Mouse (Mus musculus) intestine, embryonic 14.5 days (tissue): ENCODE data around the gene Hs1bp3. TPM values are rescaled to one million over a fixed set of nuclear protein-coding genes. Genes with fewer than 3 reads are reported as not detected.

Experiments
- ATAC-seq: fragments of 200-750 bp; cut with Nextera tagmentation; replicated peaks from 2 replicates; pipeline ENCODE4 v1.8.0; 2017; ENCODE audit warnings: low read depth, moderate number of reproducible peaks, moderate TSS enrichment, moderate library complexity; ENCODE audit not compliant: low FRiP score, low TSS enrichment
- DNase-seq: peaks from one replicate; pipeline ENCODE4 v3.0.0-alpha.2; 2018; ENCODE audit warnings: low spot score
- H3K27ac ChIP-seq: fragments of 300-500 bp; sonication (generic); 2 replicates; pipeline ENCODE4 v1.5.1; 2014; ENCODE audit warnings: low read depth, mild to moderate bottlenecking, control low read depth
- H3K27me3 ChIP-seq: fragments of 300-500 bp; sonication (generic); replicated peaks from 2 replicates; pipeline ENCODE4 v1.6.1; 2014; ENCODE audit warnings: low read length, control low read depth; ENCODE audit not compliant: control insufficient read depth, insufficient read depth
- H3K36me3 ChIP-seq: fragments of 300-500 bp; sonication (generic); 2 replicates; pipeline ENCODE4 v1.6.1; 2014; ENCODE audit warnings: low read length, control low read depth; ENCODE audit not compliant: control insufficient read depth, insufficient read depth
- H3K4me1 ChIP-seq: fragments of 300-500 bp; sonication (generic); replicated peaks from 2 replicates; pipeline ENCODE4 v1.6.1; 2014; ENCODE audit warnings: low read length, control low read depth, mixed read lengths; ENCODE audit not compliant: control insufficient read depth, insufficient read depth
- H3K4me2 ChIP-seq: fragments of 300-500 bp; sonication (generic); 2 replicates; pipeline ENCODE4 v1.6.1; 2014; ENCODE audit warnings: low read length
- H3K4me3 ChIP-seq: fragments of 300-500 bp; sonication (generic); 2 replicates; pipeline ENCODE4 v1.5.1; 2014; ENCODE audit warnings: low read depth, low read length, control low read depth, mixed read lengths
- H3K9ac ChIP-seq: fragments of 300-500 bp; sonication (generic); 2 replicates; pipeline ENCODE4 v1.6.1; 2014; ENCODE audit warnings: mild to moderate bottlenecking, low read length
- H3K9me3 ChIP-seq: fragments of 300-500 bp; sonication (generic); 2 replicates; pipeline ENCODE4 v1.6.1; 2016; ENCODE audit warnings: low read length, control low read depth; ENCODE audit not compliant: control insufficient read depth
- WGBS: fragments of 180-500 bp; shearing (Covaris S2); extraction: QIAGEN DNeasy Blood & Tissue Kit; methylation state at CpG from one replicate; pipeline ENCODE4 v1.1.7; 2014; 5-methylcytosine and 5-hydroxymethylcytosine counted together
- polyA plus RNA-seq: library from polyadenylated mRNA; unstranded; fragments of >200 nt; fragmentation: Nextera tagmentation; extraction: Ambion mirVana; gene quantifications from 2 replicates; pipeline ENCODE4 v1.2.1, GENCODE M21; 2014

Gene Hs1bp3
- polyA plus RNA-seq, 1 experiment from 2014 or later, result 15.4 TPM

DNA sequence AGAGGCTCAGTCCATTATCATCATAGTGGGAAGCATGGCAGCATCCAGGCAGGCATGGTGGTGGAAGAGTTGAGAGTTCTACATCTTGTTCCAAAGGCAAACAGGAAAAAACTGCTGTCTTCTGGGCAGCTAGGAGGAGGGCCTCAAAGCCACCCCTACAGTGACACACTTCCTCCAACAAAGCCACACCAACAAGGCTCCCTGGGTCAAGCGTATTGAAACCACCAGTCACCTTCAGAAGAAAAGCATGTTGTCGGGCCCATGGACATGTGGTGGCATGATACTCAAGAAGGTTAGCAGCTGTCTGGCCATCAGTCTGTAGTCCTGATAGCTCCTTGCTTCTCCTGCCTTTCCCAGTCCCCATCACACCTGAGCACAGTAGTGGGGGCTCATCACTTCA lies 22.3 kb downstream of the Hs1bp3 start:
- Histone ChIP-seq H3K4me2 (no peak overlapping the region), H3K36me3 (peaks cover 36% of the 10 kb centered on the region), H3K27me3 (no peaks in the 10 kb centered on the region), H3K4me3 (no peak overlapping the region), H3K4me1 (peaks cover 23% of the 10 kb centered on the region), H3K9me3 (no peaks in the 10 kb centered on the region), H3K27ac (no peak overlapping the region), H3K9ac (no peak overlapping the region)
- 97% methylated on average over 2 of the region's 2 CpGs for WGBS
- ATAC-seq (no peak), DNase-seq (no peak)

DNA sequence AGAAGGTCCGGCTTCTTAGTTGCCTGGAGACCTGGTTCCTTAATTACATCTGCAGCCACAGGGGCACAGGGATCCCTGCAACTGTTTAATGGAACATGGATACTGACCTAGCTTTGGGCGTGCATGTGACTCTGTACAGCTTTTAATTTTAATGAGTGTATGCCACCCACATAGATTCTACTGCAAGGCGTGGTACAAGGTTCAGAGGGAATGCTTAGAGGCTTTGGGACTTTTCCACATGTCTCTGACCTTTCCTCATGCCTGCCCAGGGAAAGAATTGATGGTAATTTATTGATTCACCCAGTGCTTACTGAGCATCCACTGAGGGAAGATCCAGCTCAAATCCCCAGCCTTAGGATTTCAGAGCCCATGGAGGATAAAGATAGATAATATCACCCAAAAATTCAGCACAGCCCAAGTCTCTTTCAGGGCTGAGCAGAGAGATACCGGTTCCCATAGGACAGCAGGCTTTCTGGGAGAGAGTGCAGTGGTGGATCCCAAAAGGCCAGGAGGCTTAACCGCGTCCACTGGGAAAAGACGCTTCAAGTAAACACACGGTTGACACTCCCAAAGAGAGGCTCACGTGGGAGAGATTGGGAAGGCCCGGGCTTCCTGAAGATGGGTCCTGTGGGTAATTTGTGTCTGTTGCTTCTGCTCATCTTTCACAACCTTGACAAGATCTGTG lies 23.5 kb downstream of the Hs1bp3 start:
- peaks cover 21% of the 10 kb centered on the region for H3K4me1 ChIP-seq
- ATAC-seq (no peak), DNase-seq (no peak)
- H3K4me2 ChIP-seq, result no peak overlapping the region
- no peak overlapping the region for H3K27ac ChIP-seq
- WGBS, result 75% methylated on average over 10 of the region's 10 CpGs
- H3K9me3 ChIP-seq, result no peaks in the 10 kb centered on the region
- no peaks in the 10 kb centered on the region for H3K27me3 ChIP-seq
- H3K9ac ChIP-seq, result no peak overlapping the region
- H3K4me3 ChIP-seq, result no peak overlapping the region
- H3K36me3 ChIP-seq, result peaks cover 39% of the 10 kb centered on the region

DNA sequence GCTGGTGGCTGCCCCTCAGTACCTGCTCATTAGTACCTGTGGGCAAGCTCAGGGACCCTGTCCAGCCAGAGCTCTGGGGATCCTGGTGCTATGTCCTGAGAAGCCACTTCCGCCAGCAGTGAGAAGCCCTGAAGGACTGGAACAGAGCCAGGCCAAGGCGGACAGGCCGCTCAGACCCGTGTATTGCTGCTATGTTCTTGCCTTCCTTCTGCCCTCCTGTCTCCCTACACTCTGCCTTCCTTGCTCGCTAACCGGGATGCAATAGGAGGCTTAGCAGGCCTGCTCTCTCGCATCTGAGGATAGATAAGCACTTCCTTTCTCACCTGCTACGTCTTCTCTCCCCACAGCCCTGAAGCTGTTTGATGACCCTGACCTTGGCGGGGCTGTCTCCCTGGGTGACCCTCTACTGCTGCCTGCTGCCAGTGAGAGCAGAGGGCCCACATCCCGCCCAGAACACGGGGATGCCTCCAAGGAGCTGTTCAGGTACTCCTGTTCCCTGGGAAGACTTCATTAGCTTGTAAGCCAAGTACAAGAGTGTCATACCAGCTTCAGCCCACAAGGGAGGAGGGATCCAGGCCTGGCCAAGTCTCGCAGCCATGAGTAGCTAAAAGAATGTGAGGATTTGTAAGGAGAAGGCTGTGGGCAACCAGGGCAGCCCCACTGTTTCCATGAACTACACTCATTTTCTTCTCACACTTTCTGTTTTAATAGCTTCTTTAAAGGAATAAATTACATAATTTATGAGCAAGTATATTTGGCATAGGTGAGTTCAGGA lies 24.2 kb downstream of the Hs1bp3 start:
- H3K4me1 ChIP-seq, result peaks cover 14% of the 10 kb centered on the region
- WGBS, result 71% methylated on average over 12 of the region's 12 CpGs
- H3K9me3 ChIP-seq, result no peaks in the 10 kb centered on the region
- no peak for ATAC-seq
- no peaks in the 10 kb centered on the region for H3K27me3 ChIP-seq
- H3K36me3 ChIP-seq, result peaks cover 47% of the 10 kb centered on the region
- no peak overlapping the region for H3K9ac ChIP-seq
- DNase-seq, result no peak
- no peak overlapping the region for H3K4me3 ChIP-seq
- no peak overlapping the region for H3K4me2 ChIP-seq
- no peak overlapping the region for H3K27ac ChIP-seq

DNA sequence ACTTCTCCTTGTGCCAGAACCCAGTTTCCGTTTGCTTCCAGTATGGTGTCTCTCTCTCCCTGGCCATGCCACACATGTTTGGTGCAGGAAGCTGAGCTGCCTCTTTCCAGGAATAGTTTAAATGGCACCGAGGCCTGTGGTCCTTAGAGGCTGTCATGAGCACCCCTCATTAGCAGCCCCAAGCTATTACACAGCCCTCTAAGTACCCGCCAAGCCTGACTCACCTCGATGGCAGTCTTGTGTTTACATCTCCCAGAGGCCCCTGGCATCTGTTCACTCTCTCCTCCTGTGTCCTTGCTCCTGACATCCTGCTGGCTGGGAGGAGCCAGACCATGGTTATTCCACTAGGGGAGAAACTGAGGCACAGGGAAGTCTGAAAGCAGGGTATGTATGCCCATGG lies 25.3 kb downstream of the Hs1bp3 start:
- Histone ChIP-seq H3K27ac (no peak overlapping the region), H3K9me3 (no peaks in the 10 kb centered on the region), H3K27me3 (no peaks in the 10 kb centered on the region), H3K4me2 (no peak overlapping the region), H3K4me1 (peaks cover 14% of the 10 kb centered on the region), H3K4me3 (no peak overlapping the region), H3K9ac (no peak overlapping the region), H3K36me3 (peaks cover 53% of the 10 kb centered on the region)
- ATAC-seq (no peak), DNase-seq (no peak)
- WGBS, result 34% methylated on average over 4 of the region's 4 CpGs

DNA sequence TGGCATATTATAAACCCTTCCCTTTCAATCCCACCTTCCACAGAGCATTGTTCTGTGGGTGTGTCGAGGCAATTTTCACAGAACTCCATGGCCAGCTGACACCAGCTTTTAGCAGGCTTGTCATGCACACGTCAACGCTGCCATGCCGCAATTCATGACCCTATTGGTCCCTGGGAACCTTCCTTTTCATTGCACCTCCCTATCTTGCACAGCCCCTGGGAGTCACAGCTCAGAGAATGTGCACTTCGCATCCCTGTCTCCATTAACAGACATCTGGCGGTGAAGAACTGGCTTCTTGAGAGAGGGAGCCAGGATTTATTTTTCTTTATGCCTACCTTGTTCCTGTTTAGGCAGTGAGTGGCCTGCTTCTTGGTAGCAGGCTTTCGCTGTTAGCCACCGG lies 25.7 kb downstream of the Hs1bp3 start:
- H3K9ac ChIP-seq, result no peak overlapping the region
- WGBS, result 80% methylated on average over 8 of the region's 8 CpGs
- peaks cover 51% of the 10 kb centered on the region for H3K36me3 ChIP-seq
- no peak overlapping the region for H3K4me3 ChIP-seq
- DNase-seq (no peak), ATAC-seq (no peak)
- no peak overlapping the region for H3K4me2 ChIP-seq
- H3K27me3 ChIP-seq, result no peaks in the 10 kb centered on the region
- H3K27ac ChIP-seq, result no peak overlapping the region
- H3K9me3 ChIP-seq, result no peaks in the 10 kb centered on the region
- peaks cover 14% of the 10 kb centered on the region for H3K4me1 ChIP-seq

DNA sequence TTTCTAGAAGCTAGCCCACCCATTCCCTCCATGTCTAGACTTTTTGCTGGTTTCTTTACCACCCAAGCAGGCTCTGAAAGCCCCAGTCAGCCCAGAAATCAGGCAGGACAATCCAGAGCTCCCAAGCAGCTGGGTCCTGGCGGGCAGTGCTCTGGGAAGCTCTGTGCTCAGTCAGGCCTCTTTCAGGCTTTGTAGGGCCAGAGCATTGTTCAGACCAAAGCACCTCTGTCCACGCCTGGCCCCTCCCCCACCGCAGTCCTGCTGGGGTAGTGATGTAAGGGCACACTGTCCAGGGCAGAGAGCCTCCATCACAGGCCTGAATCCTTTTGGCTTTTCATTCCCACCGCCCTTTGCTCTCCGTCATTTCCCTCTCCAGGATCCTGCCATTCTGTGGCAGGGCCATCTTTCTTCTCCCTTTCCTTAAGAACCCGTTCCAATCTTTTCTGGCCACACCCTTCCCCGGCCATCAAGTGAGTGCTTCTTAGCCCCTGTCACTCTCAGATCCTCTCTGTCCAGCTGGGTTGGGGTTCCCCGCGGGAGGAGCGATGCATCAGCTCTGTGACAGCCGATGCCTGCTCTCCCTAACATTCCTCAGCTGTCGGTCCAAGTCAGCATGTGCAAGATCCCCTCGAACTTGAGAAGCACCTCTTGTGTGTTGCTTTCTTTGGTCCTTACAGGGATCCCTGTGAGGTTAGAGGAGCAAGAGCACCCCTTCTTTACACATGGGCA lies 26.5 kb downstream of the Hs1bp3 start:
- Histone ChIP-seq H3K4me1 (peaks cover 16% of the 10 kb centered on the region), H3K9ac (no peak overlapping the region), H3K4me3 (no peak overlapping the region), H3K9me3 (no peaks in the 10 kb centered on the region), H3K36me3 (peaks cover 51% of the 10 kb centered on the region), H3K27ac (no peak overlapping the region), H3K4me2 (no peak overlapping the region), H3K27me3 (no peaks in the 10 kb centered on the region)
- ATAC-seq (0 out of 2 replicates have a peak, but pooled peaks have one; percentile 7), DNase-seq (no peak)
- WGBS, result 34% methylated on average over 13 of the region's 13 CpGs

DNA sequence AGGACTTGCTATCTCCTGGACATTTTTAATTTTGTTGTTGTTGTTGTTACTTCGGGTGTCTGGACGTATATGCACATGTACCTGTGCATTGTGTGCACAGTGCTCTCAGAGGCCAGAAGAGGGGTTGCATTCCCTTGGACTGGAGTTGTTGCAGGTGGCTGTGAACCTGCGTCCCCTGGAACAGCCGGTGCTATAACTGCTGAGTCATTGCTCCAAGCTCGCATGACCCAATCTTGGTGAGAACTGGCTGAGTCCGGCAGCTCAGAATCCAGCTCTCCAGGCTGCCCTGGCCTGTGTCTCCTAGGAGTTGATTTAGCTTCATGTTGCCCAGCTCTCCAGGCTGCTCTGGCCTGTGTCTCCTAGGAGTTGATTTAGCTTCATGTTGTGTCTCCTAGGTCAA lies 27.8 kb downstream of the Hs1bp3 start:
- DNase-seq (no peak), ATAC-seq (no peak)
- WGBS, result 78% methylated on average over 6 of the region's 6 CpGs
- no peak overlapping the region for H3K4me2 ChIP-seq
- no peak overlapping the region for H3K27ac ChIP-seq
- H3K27me3 ChIP-seq, result no peaks in the 10 kb centered on the region
- H3K9me3 ChIP-seq, result no peaks in the 10 kb centered on the region
- H3K36me3 ChIP-seq, result peaks cover 45% of the 10 kb centered on the region
- H3K4me3 ChIP-seq, result no peak overlapping the region
- no peak overlapping the region for H3K9ac ChIP-seq
- H3K4me1 ChIP-seq, result peaks cover 19% of the 10 kb centered on the region

DNA sequence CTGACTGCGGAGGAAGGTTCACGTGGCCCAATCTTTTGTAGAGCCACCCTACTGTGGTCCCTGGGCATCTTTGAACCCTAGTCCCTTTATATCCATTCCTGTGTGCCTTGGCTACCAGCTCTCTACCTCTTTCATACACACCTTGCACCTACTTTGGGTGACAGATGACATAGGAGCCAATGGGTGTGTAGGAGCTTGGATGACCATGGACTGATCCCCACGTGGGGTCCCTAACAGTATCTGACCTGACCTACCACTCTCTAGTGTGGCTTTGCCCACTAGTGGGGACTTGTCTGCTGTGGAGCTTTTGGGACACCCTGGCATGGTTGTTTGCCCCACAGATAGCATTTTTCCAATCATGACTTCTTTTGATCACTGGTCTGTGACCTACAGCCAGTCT lies 30.1 kb downstream of the Hs1bp3 start:
- no peak overlapping the region for H3K9ac ChIP-seq
- 90% methylated on average over 3 of the region's 3 CpGs for WGBS
- no peaks in the 10 kb centered on the region for H3K9me3 ChIP-seq

More for the DNA sequence above, 30.1 kb downstream of the Hs1bp3 start:
- Histone ChIP-seq H3K36me3 (peaks cover 29% of the 10 kb centered on the region), H3K27me3 (no peaks in the 10 kb centered on the region), H3K27ac (no peak overlapping the region), H3K4me3 (no peak overlapping the region), H3K4me2 (no peak overlapping the region), H3K4me1 (peaks cover 14% of the 10 kb centered on the region)
- DNase-seq (no peak), ATAC-seq (no peak)
